Mouse (Mus musculus) heart, adult 9 months (tissue): ENCODE measurements around the gene Cmip.

Experiments
- DNase-seq, 2 experiments: peaks; one replicate each; pipeline ENCODE4 v3.0.0; 2022; ENCODE audit warnings: low spot score in 2 of 2

Gene Cmip

GRCm38 (mm10) chr8:117348718-117349394, 92.0 kb downstream of the Cmip start:
- no peak for DNase-seq

GRCm38 (mm10) chr8:117349541-117349940, 92.7 kb downstream of the Cmip start:
- DNase-seq = no peak

GRCm38 (mm10) chr8:117352098-117352497, 95.2 kb downstream of the Cmip start:
- no peak for DNase-seq

- no peak for DNase-seq
Observed at GRCm38 (mm10) chr8:117355111-117355831, 98.4 kb downstream of the Cmip start.

DNA sequence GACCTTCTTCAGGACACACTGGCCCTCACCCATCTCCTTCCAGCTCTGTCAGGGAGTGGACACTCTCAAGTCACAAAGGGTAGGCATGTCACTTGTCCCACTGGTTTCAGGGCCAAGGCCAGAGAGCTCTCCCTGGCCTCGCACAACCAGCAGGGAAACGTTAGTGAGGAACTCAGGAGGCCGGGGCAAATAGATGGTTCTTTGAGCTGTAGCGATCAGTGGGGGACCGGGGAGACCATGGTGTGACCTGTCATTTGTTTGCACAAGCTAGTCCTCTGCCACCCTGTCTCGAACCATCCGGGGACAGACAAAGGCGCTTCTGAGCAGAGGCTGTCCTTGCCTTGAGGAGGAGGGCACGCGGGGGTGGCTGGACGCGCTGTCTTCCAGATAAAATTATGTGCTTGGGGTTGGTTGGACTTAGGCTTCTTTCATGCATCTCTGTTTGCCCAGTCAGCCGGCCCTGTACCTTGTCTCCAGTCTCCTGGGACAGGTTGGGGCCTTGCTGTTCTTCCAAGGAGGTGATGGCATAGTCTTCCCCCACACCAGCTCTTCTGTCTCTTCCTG, 99.3 kb downstream of the Cmip start:
- DNase-seq = no peak

- DNase-seq = no peak
Observed at GRCm38 (mm10) chr8:117357491-117358467, 100.9 kb downstream of the Cmip start.

- DNase-seq = no peak
Observed at GRCm38 (mm10) chr8:117360172-117360930, 103.5 kb downstream of the Cmip start.

DNA sequence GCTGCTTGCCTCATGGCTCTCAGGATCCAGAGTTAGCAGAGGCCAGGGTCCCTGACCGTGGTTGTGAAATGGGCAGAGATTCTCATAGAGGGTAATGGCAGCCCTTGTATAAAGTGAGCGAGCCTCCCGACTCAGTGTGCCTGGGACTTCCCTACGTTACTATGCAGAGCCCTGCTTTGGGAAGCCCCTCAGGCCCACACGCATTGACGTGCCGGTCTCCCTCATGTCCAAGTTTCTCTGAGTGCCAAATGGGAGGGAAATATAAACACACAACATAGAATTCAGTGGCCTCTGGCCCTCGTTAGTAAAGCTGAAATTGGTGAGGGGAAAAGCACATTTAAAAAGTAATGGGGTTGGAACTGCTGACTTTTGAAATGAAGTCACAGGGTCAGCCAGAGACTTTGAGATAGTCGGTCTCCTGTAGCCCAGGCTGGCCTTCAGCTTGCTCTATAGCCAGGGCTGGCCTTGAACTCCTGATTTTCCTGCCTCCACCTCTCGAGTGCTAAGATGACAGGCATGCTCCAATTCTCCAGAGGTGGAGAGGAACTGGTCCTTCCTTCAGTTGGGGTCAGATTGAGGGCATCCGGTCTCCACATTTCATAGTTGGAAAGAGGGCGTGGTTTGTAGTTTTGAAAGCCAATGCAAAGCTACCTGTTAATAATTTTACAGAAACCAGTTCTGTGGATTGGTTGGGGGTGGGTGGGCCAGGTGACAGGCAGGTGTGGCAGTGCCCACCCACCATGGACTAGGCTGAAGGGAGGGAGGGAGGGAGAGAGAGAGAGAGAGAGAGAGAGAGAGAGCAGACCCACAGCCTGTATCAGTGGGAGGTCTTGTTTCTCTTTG, 105.0 kb downstream of the Cmip start:
- no peak for DNase-seq

- no peak for DNase-seq
Observed at GRCm38 (mm10) chr8:117362438-117362726, 105.5 kb downstream of the Cmip start.

GRCm38 (mm10) chr8:117363291-117363690, 106.4 kb downstream of the Cmip start:
- DNase-seq = peak; percentile 52 to 65

DNA sequence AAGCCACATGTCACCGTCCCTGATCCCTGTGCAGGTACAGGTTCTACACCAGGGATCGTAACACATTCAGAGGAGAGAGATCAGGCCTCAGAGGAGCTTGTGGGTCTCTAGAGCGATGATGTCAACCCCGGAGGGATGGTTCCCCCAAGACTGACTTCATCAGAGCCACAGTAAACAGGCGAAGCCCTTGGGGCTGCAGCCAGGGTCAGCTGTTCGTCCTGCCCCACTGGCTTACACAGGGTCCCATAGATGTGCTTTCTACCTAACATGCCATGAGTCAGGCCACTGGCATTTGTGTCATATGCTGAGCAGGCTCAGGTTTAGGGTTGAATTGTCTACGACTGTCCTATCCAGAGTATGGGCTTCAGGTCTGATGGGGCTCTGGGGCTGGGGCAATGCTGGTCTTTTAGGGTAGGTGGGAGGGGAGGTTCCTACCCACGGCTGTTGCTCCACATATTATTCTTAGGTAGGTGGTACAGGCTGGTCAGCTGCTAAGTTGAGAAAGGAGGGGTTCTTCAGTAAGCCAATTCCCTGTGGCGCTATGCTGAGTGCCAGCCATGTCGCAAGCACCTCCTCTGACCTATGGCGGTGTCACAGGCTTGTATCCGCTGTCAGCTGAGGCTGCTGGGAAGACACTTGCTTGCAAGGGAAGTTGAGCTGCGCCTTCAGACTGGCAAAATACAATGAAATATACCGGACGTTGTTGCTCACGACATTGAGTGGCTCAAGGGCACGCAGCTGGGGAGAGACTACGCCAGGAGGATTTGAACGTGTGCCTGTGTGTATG, 107.7 kb downstream of the Cmip start:
- DNase-seq = no peak

- no peak for DNase-seq
Observed at GRCm38 (mm10) chr8:117366475-117366874, 109.6 kb downstream of the Cmip start.

DNA sequence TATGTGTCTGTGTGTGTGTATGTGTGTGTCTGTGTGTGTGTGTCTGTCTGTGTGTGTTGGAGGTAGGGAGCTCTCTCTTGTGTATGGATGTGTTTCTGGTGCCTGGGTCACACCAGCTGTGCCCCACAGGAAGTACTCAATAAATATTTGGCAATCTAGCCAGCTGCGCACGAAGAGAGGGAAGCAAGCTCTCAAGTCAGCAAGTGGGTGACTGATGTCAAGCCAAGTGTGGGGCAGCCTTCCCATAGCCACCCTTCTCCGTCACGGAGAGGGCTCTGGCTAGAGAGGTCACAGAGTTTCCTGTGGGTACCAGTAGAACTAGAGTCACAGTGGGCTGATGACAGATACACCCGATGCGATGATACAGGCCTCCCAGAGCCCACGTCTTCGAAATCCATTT, 110.6 kb downstream of the Cmip start:
- no peak for DNase-seq

DNA sequence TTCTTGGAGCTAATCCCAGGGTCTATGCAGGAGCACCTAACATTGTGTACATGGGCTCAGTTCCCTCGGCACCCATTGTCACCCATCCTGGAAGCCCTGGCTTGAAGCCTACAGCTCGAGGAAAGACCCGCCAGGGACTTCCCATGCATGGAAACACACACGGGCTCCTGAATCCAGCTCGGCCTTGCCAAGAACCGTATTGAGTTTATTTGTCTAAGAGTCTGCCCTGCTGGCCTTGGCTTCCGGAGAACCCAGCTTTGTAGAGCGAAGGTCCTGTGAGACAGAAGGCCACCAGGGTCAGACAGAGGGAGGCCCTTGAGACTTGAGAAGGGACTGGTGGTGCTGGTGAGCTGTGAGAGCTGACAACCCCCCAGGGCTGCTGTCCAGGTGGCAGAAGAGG, 111.9 kb downstream of the Cmip start:
- DNase-seq = peak; percentile 78 to 86

DNA sequence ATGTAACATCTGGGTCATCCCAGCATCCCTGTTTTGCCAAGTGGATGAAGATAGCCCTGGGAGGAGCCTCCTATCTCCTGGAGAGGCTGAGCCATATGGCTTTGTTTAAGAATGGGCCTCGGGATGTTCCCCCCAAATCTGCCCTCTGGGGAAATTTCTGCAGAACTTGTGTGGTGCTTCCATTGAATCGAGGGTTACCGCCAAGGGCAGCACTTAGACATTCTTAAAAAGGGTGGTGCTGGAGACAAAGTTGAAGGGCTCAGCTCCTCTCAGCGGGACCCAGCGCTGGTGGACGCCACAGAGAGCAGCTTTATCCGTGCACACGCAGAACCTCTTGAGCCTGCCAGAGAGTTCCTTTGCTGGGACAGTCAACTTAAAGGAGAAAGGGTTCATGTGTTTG, 113.1 kb downstream of the Cmip start:
- no peak for DNase-seq

- no peak for DNase-seq
Observed at GRCm38 (mm10) chr8:117371189-117371588, 114.3 kb downstream of the Cmip start.

DNA sequence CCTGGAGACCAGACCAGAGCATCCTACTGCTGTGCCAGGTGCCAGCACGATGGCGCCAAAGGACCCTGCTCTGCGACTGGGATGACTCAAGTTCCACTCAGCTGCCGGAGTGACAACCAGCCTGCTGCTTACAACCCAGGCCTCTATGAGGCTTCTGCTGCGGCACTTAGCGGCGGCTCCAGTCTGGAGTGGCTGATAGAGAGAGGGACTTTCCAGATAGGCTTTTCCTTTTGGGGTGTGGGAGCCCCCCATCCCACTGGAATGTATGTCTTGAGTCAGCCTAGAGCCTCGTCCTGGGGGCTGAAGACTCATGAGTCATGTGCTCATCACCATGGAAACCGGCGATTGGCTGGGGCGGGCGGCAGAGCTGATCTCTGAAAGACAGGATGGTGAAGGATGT, 115.2 kb downstream of the Cmip start:
- DNase-seq = no peak

DNA sequence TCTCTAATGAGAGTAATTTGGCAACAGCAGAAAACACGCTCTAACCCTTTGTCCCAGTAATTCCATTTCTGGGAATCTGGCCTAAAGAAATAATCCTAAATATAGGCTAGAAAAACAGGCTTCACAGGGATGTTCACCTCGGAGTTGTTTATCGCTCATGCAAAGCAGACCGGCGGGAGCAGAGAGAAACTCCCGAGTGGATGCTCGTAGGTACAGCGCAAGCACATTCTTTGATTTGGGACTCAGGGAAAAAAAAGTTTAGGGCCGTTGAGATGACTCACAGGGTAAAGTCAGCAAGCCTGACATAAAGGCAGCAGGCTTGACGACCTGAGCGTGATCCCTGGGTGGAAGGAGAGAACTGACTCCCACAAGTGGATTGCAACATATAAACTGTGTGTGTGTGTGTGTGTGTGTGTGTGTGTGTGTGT, 116.2 kb downstream of the Cmip start:
- DNase-seq = peak in 1 of 2 experiments; percentile 37

- DNase-seq = no peak
Observed at GRCm38 (mm10) chr8:117374087-117374486, 117.2 kb downstream of the Cmip start.

- DNase-seq = no peak
Observed at GRCm38 (mm10) chr8:117376997-117377396, 120.1 kb downstream of the Cmip start.
